Mouse (Mus musculus) skeletal muscle tissue, adult 2 months (tissue): ENCODE results near the gene 4930572O03Rik.
"Not testable (repeated sequence)": the region's sequence is repeated elsewhere in the genome, so short reads cannot be mapped to it uniquely, and the experiment has no call there.

Experiments
- DNase-seq: peaks from one replicate; pipeline ENCODE4 v3.0.0-alpha.2; 2012; ENCODE audit warnings: low read depth, low spot score

The 4930572O03Rik gene

GRCm38 (mm10) chr5:15618764-15619163 lies 38.1 kb downstream of the 4930572O03Rik start, which contains the start of gene Speer4d:
Gene Speer4d, plus strand, starts transcription at chr5:15619064.
- DNase-seq: not testable (repeated sequence)

- not testable (repeated sequence) for DNase-seq
Observed at GRCm38 (mm10) chr5:15616195-15616594, 40.7 kb downstream of the 4930572O03Rik start.

GRCm38 (mm10) chr5:15610695-15611094 lies 46.2 kb downstream of the 4930572O03Rik start:
- DNase-seq: not testable (repeated sequence)

GRCm38 (mm10) chr5:15606677-15607076 lies 50.2 kb downstream of the 4930572O03Rik start:
- DNase-seq: not testable (repeated sequence)

GRCm38 (mm10) chr5:15603585-15603984 lies 53.3 kb downstream of the 4930572O03Rik start:
- not testable (repeated sequence) for DNase-seq

- not testable (repeated sequence) for DNase-seq
Observed at GRCm38 (mm10) chr5:15603008-15603407, 53.9 kb downstream of the 4930572O03Rik start.

- DNase-seq: not testable (repeated sequence)
Observed at GRCm38 (mm10) chr5:15602424-15602947, 54.4 kb downstream of the 4930572O03Rik start.
